Mouse (Mus musculus): Measurements from ENCODE around the gene Fxyd3. TPM values are rescaled to one million over a fixed set of nuclear protein-coding genes. Genes with fewer than 3 reads are reported as not detected.

Gene Fxyd3
- 70.8 and 77.4 TPM in 2 replicates for polyA plus RNA-seq (2015; fragmentation: Nextera tagmentation; extraction: Ambion mirVana)

DNA sequence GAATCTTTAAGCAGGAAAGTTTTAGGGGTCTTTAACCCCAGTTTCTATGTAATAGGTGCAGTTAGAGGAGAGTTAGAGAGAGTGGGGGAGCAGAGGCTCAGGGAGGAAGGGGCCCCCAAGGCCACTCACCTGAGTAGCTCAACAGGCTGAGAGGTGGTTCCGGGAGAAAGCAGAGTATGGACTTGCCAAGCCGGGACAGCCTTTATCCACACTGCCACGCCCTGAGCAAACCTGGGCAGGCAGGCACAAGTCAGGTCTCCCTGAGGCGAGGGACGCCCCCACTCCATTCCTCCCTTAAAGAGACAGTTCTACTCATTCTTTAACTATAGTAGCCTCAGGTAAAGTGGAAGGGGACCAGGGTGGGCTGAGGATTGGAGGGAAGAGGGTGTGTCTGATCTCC lies at the start of gene Fxyd3:
TSS of gene Fxyd3 (minus strand) at position 213 of the 400 bp plus-strand sequence.
- ATAC-seq, result peak; percentile 69
- peak within 1 kb of the TSS; percentile 13; the same call in 1 of the 2 replicates for H3K4me3 ChIP-seq (replicated peaks)
- no peaks in the 10 kb centered on the region for H3K27me3 ChIP-seq (replicated peaks)
- peaks cover 24% of the 10 kb centered on the region for H3K4me1 ChIP-seq (replicated peaks)
- no peak within 1 kb of the TSS for H3K9ac ChIP-seq
- peak within 1 kb of the TSS; percentile 39 for H3K4me2 ChIP-seq (replicated peaks)
- WGBS, result 30% methylated on average over 5 of the region's 5 CpGs
- no peaks in the 10 kb centered on the region for H3K9me3 ChIP-seq
- no peak within 1 kb of the TSS for H3K27ac ChIP-seq
- H3K36me3 ChIP-seq, result no peaks in the 10 kb centered on the region

DNA sequence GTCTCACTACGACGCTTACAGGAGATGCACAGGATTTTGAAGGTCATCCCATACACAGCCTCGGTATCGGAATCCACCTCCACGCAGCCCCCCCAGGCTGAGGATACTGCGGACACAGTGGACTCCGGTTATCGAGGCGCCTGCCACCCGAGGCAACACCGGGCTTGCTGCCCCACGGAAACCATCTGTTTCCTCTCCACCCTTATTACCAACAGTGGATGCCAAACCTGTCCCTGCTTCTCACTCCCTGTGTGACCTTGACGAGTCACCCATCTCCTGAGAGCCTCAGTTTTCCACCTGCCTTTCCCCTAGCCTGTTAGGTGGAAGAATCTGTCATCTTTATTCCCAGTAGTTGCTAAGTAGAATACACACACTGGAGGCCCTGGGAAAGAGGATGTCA lies 48.6 kb upstream of the Fxyd3 start:
- H3K9me3 ChIP-seq, result no peaks in the 10 kb centered on the region
- peaks cover 13% of the 10 kb centered on the region; the same call in 1 of the 2 replicates for H3K4me1 ChIP-seq (replicated peaks)
- H3K36me3 ChIP-seq, result peaks cover 8% of the 10 kb centered on the region; the same call in 1 of the 2 replicates
- H3K27ac ChIP-seq, result no peak overlapping the region
- H3K27me3 ChIP-seq (replicated peaks), result peaks cover 30% of the 10 kb centered on the region
- H3K4me3 ChIP-seq (replicated peaks), result no peak overlapping the region
- H3K4me2 ChIP-seq (replicated peaks), result no peak overlapping the region
- no peak for ATAC-seq
- no peak overlapping the region for H3K9ac ChIP-seq
- WGBS, result 71% methylated on average over 13 of the region's 13 CpGs

DNA sequence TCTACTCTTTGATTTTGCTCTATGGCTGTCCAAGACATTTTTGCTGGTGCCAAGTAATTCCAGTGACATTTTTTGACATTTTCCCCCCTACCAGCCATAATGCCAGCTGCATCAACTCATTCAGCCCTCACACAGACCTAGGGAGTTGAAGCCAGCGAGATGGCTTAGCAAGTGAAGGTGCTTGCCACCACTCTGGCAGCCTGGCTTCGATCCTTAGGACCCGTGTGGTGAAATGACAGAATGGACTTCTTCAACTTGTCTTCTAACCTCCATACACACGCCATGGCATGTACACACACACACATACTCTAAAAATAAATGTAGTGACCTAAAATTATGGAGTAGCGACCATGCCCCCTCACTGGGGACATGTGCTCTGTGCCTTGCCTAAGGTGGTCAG lies 47.9 kb upstream of the Fxyd3 start:
- peaks cover 1% of the 10 kb centered on the region; the same call in 1 of the 2 replicates for H3K36me3 ChIP-seq
- peaks cover 13% of the 10 kb centered on the region; the same call in 1 of the 2 replicates for H3K4me1 ChIP-seq (replicated peaks)
- no peak overlapping the region for H3K27ac ChIP-seq
- 84% methylated on average over 5 of the region's 5 CpGs for WGBS
- peaks cover 30% of the 10 kb centered on the region for H3K27me3 ChIP-seq (replicated peaks)
- no peaks in the 10 kb centered on the region for H3K9me3 ChIP-seq
- no peak overlapping the region for H3K4me2 ChIP-seq (replicated peaks)
- H3K9ac ChIP-seq, result no peak overlapping the region
- ATAC-seq, result no peak
- H3K4me3 ChIP-seq (replicated peaks), result no peak overlapping the region

DNA sequence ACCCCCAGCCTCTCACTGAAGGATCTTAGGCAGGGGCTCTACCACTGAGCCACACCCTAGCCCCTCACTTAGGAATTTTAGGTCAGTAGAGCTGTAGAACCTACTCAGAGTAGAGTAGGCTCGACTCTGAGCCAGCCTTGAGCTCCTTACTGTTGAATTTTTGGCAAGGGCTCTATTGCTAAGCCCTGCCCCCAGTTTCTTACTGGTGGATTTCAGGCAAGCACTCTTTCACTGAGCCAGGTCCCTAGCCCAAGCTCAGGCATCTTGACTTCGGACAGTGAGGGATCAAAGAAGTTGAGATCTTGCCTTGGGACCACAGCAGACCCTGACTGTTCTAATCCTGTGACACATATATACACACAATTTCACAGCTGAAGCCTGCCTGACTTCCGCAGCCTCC lies 47.2 kb upstream of the Fxyd3 start:
- no peak overlapping the region for H3K9ac ChIP-seq
- no peak overlapping the region for H3K27ac ChIP-seq
- 78% methylated on average over 3 of the region's 3 CpGs for WGBS
- ATAC-seq, result no peak
- H3K27me3 ChIP-seq (replicated peaks), result peaks cover 30% of the 10 kb centered on the region
- H3K4me3 ChIP-seq (replicated peaks), result no peak overlapping the region
- H3K9me3 ChIP-seq, result no peaks in the 10 kb centered on the region
- H3K4me1 ChIP-seq (replicated peaks), result peaks cover 13% of the 10 kb centered on the region; the same call in 1 of the 2 replicates
- no peaks in the 10 kb centered on the region for H3K36me3 ChIP-seq
- H3K4me2 ChIP-seq (replicated peaks), result no peak overlapping the region

DNA sequence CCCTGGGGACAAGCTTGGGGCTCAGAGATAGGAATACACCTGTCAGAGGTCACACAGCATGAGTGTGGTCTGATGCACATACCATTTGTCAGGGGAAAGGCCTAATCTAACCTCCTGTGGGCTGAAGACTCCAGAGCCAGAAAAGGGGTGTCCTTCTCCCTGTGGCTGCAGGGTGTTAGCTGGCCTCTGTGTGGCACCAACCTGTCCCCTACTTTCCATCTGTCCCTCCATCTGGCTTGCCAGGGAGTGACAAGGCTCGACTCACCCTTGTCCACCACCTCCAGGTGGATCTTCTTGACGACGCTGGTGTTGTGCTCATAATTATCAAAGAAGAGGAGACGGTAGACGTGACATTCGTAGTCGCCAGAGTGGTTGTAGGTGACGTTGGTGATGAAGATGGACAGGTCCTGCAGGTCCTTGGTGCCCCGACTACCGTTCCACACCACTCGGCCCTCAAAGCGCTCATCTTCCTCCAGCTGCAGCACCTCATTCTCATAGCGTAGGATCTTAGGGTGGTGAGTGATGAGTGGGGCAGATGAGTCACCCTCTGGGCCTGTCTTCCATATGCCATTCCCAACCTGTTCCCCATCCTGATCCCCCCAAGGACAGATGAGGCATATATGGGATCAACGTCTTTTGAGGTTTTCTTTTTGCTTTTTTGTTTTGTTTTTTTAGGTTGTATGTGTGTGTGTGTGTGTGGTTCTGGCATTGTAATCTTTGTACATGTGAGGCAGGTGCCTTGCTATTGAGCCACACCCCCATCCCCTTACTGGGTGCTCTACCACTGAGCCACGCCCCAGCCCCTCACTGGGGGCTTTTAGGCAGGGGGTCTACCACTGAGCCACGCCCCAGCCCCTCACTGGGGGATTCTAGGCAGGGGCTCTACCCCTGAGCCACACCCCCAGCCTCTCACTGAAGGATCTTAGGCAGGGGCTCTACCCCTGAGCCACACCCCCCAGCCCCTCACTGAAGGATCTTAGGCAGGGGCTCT lies 46.4 kb upstream of the Fxyd3 start:
- no peaks in the 10 kb centered on the region for H3K9me3 ChIP-seq
- no peak overlapping the region for H3K4me3 ChIP-seq (replicated peaks)
- no peak overlapping the region for H3K4me2 ChIP-seq (replicated peaks)
- H3K36me3 ChIP-seq, result no peaks in the 10 kb centered on the region
- H3K4me1 ChIP-seq (replicated peaks), result peaks cover 13% of the 10 kb centered on the region; the same call in 1 of the 2 replicates
- 88% methylated on average over 16 of the region's 16 CpGs for WGBS
- no peak overlapping the region for H3K27ac ChIP-seq
- ATAC-seq, result no peak
- H3K9ac ChIP-seq, result no peak overlapping the region
- H3K27me3 ChIP-seq (replicated peaks), result peaks cover 30% of the 10 kb centered on the region

DNA sequence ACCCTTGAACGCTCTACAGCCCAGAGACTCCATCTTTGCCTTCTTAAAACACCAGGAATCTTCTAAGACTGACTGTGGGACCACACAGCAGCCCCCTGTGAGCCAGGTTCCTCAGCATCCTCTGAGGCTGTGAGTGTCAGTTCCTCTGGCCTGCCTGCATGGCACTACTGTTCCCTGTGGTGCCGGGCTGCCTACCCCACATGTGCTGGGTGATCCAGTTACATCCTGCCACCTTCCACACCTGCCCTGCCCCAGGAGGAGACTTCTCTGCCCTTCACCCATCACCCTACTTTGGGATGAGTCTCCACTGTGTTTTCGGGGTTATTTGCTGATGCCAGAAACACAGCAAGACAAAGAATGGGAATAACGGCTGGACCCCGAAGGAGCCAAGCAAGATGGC lies 43.1 kb upstream of the Fxyd3 start:
- no peaks in the 10 kb centered on the region for H3K36me3 ChIP-seq
- no peak overlapping the region for H3K4me2 ChIP-seq (replicated peaks)
- H3K4me1 ChIP-seq (replicated peaks), result peaks cover 8% of the 10 kb centered on the region; the same call in 1 of the 2 replicates
- H3K9me3 ChIP-seq, result no peaks in the 10 kb centered on the region
- WGBS, result 88% methylated on average over 5 of the region's 5 CpGs
- no peak overlapping the region for H3K4me3 ChIP-seq (replicated peaks)
- no peak overlapping the region for H3K9ac ChIP-seq
- peaks cover under 1% of the 10 kb centered on the region; the same call in 1 of the 2 replicates for H3K27me3 ChIP-seq (replicated peaks)
- no peak overlapping the region for H3K27ac ChIP-seq
- ATAC-seq, result no peak

- Histone ChIP-seq H3K36me3 (no peaks in the 10 kb centered on the region), H3K4me3 (replicated peaks) (no peak overlapping the region), H3K4me1 (replicated peaks) (peaks cover 8% of the 10 kb centered on the region; the same call in 1 of the 2 replicates), H3K9me3 (no peaks in the 10 kb centered on the region), H3K27me3 (replicated peaks) (no peaks in the 10 kb centered on the region), H3K27ac (no peak overlapping the region), H3K4me2 (replicated peaks) (no peak overlapping the region), H3K9ac (no peak overlapping the region)
- 83% methylated on average over 7 of the region's 7 CpGs for WGBS
- no peak for ATAC-seq
These were observed 42.0 kb upstream of the Fxyd3 start for GRCm38 (mm10) chr7:31118486-31118885.

DNA sequence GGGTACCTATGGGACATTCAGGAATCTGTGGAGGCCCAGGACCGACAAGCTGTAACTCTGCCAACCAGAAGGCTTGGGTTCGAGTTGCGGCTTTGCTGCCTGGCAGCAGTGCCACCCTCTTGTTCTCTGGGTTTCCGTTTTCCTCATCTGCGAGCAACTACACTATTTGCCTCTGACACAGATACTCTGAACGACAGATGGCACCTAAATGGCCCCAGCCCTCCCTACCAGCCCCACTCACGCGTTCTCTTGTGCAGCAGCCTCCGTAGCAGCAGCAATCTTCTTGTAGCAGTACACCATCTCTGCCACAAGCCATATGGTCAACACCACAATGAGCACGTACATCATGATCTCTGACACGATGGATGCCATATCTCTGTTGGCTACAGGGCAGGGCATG lies 41.0 kb upstream of the Fxyd3 start:
- ATAC-seq, result no peak
- Histone ChIP-seq H3K36me3 (no peaks in the 10 kb centered on the region), H3K4me1 (replicated peaks) (peaks cover 8% of the 10 kb centered on the region; the same call in 1 of the 2 replicates), H3K27me3 (replicated peaks) (no peaks in the 10 kb centered on the region), H3K9ac (no peak overlapping the region), H3K9me3 (no peaks in the 10 kb centered on the region), H3K27ac (no peak overlapping the region), H3K4me2 (replicated peaks) (no peak overlapping the region), H3K4me3 (replicated peaks) (no peak overlapping the region)
- 87% methylated on average over 11 of the region's 11 CpGs for WGBS

DNA sequence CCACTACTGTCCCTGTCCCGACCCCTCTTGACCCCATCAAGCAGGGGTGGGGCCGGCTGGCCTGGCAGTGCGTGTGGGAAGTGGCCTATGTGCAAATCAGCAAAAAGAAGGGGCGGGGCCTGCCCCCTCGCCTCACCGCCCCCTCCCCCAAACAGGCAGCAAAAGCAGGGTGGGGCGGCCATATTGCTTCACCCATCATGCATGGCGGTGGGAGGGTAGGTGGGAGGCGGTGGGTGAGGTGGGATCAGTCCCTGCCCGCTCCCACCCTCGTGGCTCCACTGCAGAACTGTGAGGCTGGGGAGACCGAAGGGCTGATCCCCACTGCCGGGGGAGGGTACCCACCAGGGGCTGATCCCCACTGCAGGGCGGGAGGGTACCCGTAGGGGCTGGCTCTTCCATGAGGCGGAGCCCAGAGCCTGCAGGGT lies 40.2 kb upstream of the Fxyd3 start:
- H3K4me1 ChIP-seq (replicated peaks), result peaks cover 8% of the 10 kb centered on the region; the same call in 1 of the 2 replicates
- no peak for ATAC-seq
- WGBS, result 56% methylated on average over 16 of the region's 16 CpGs
- H3K27me3 ChIP-seq (replicated peaks), result no peaks in the 10 kb centered on the region
- no peak overlapping the region for H3K9ac ChIP-seq
- H3K9me3 ChIP-seq, result no peaks in the 10 kb centered on the region
- no peaks in the 10 kb centered on the region for H3K36me3 ChIP-seq
- no peak overlapping the region for H3K4me2 ChIP-seq (replicated peaks)
- no peak overlapping the region for H3K4me3 ChIP-seq (replicated peaks)
- no peak overlapping the region for H3K27ac ChIP-seq

GRCm38 (mm10) chr7:31115587-31116043 lies 39.1 kb upstream of the Fxyd3 start:
- 26% methylated on average over 17 of the region's 17 CpGs for WGBS
- Histone ChIP-seq H3K9ac (no peak overlapping the region), H3K4me2 (replicated peaks) (peak overlapping the region; percentile 56), H3K4me3 (replicated peaks) (no peak overlapping the region), H3K4me1 (replicated peaks) (peaks cover 15% of the 10 kb centered on the region; the same call in 1 of the 2 replicates), H3K27me3 (replicated peaks) (no peaks in the 10 kb centered on the region), H3K9me3 (no peaks in the 10 kb centered on the region), H3K36me3 (no peaks in the 10 kb centered on the region), H3K27ac (no peak overlapping the region)
- peak; percentile 74 for ATAC-seq

DNA sequence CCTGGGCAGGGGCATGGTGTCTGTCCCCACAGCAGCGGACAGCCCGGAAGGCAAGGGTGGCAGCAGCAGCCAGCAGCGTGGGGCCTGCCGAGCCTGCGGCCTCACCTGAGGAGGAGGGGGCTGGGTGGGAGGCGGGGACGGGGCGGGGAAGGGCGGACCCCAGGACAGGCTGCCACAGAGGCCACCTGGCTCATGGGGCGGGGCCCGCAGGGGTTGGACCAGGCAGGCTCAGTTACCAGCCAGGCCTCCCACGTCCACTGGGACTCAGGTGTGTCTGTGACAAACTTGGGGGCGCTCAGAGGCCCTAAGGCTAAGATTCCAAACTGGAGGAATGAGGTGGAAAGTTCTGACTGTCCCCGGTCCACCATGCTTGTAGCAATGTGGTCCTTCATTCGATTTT lies 38.7 kb upstream of the Fxyd3 start, which contains the start of gene Hpn:
TSS of gene Hpn (minus strand) at position 109 of the 400 bp plus-strand sequence.
- no peaks in the 10 kb centered on the region for H3K27me3 ChIP-seq (replicated peaks)
- H3K9me3 ChIP-seq, result no peaks in the 10 kb centered on the region
- H3K4me2 ChIP-seq (replicated peaks), result peak within 1 kb of the TSS; percentile 56
- H3K9ac ChIP-seq, result peak within 1 kb of the TSS; percentile 45
- no peaks in the 10 kb centered on the region for H3K36me3 ChIP-seq
- peak; percentile 93 for ATAC-seq
- H3K27ac ChIP-seq, result peak within 1 kb of the TSS; percentile 66; the same call in 1 of the 2 replicates
- peaks cover 15% of the 10 kb centered on the region; the same call in 1 of the 2 replicates for H3K4me1 ChIP-seq (replicated peaks)
- peak within 1 kb of the TSS; percentile 35 for H3K4me3 ChIP-seq (replicated peaks)
- 14% methylated on average over 14 of the region's 15 CpGs for WGBS

DNA sequence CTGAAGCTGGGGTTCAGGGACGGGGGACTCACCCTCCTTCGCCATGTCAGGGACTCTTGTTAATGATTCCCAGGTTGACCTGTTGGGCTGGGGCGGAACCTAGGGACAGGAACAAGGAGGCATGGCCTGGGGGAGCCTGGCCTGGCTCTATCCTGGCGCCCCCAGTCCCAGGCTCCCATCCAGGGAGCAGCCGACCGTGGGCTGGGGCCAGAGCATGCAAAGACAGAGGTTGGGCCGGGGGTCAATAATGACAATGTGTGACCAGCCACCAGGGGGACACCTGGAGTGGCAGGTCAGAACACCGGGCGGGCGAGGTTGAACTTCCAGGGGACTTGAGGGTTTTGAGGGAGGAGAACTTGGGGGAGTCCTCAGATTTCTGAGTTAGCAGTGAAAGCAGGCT lies 38.1 kb upstream of the Fxyd3 start:
- 47% methylated on average over 10 of the region's 10 CpGs for WGBS
- H3K4me1 ChIP-seq (replicated peaks), result peaks cover 15% of the 10 kb centered on the region; the same call in 1 of the 2 replicates
- peak overlapping the region; percentile 35 for H3K4me3 ChIP-seq (replicated peaks)
- H3K36me3 ChIP-seq, result no peaks in the 10 kb centered on the region
- peak overlapping the region; percentile 56 for H3K4me2 ChIP-seq (replicated peaks)
- H3K27me3 ChIP-seq (replicated peaks), result no peaks in the 10 kb centered on the region
- peak overlapping the region; percentile 66; the same call in 1 of the 2 replicates for H3K27ac ChIP-seq
- peak overlapping the region; percentile 45 for H3K9ac ChIP-seq
- H3K9me3 ChIP-seq, result no peaks in the 10 kb centered on the region
- peak; percentile 63 for ATAC-seq
